Mouse (Mus musculus) layer of hippocampus, adult 2 months (tissue): ENCODE measurements at regions not wholly inside any gene's neighbourhood (a gene's known extent, or its start where the extent isn't known, plus 50 kb on each side); places are given as distances from the start of the nearest gene placed in this dataset.

ENCODE experiments used
- DNase-seq, 2 experiments: peaks; one replicate each; pipeline ENCODE4 v3.0.0; 2022; ENCODE audit warnings: low spot score in 2 of 2
- H3K27ac ChIP-seq: fragments of 200-600 bp; 2 replicates; pipeline ENCODE4 v1.8.1; 2022
- H3K4me3 ChIP-seq: fragments of 200-600 bp; 2 replicates; pipeline ENCODE4 v1.8.1; 2022; ENCODE audit warnings: mild to moderate bottlenecking
- CTCF ChIP-seq: fragments of 200-600 bp; conservative IDR thresholded peaks from 2 replicates; pipeline ENCODE4 v1.8.1; 2022; ENCODE audit warnings: antibody characterized with exemption, mild to moderate bottlenecking, moderate library complexity

DNA sequence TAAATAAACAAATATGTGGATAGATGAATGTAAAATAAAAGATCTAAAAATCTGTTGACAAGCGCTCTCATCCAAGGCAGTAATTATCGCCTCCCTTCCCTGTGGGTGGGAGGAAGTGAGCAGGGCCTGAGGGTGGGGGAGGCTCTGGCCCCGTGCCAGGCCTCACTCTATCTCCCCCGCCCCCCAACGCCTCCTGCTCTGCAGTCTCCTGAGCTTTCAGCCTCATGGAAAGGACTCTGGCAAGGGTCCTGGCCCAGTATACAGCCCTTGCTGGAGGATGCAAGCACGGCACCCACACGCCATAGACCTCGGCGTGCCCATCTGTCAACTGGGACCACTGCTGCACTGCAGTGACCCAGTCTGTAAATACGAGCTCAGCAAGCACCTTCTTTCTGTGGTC lies 222.9 kb downstream of the Mroh4 start:
- peak; percentile 40 to 47 for DNase-seq
- TF ChIP-seq CTCF = no peak
- Histone ChIP-seq H3K27ac (peak overlapping the region; percentile 33; the same call in 1 of the 2 replicates), H3K4me3 (no peak overlapping the region)

DNA sequence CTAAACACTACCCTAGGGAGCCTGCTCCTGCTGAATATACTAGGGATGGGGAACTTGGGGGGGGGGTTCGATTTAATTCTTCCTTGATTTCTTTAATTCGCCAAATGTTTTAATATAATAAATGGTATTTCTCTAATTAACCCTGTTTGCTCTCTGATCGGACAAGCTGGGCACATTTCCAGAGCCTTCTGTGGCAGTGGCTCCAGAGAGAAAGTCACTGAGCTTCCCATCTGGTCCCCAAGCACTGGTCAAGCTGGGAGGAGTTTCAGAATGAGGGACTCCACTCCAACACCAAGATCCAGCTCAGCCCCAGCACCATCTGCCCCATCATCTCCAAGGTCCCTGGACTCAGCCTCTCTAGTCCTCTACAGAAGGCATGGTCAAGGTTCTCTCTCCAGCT lies 223.9 kb downstream of the Mroh4 start:
- Histone ChIP-seq H3K27ac (no peak overlapping the region), H3K4me3 (no peak overlapping the region)
- TF ChIP-seq CTCF = no peak
- DNase-seq = no peak

DNA sequence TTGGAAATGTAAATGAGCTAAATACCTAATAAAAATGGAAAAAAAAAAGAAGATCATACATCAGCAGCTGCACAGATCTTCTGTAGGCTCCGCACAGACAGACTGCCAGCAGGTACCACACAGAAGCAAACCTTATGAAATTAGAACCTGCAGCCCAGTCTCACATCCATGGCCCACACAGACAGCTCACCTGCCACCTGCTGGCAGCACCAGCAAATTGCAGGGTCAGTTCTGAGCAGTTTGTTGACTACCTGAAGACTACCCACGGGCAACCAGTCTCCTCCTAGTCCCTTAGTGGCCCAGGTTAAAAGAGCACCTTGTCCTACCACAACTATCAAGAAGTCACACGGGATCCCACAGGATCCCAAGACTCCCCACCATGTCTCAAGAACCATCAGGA lies 225.1 kb downstream of the Mroh4 start:
- Histone ChIP-seq H3K4me3 (no peak overlapping the region), H3K27ac (no peak overlapping the region)
- peak; percentile 77 for TF ChIP-seq CTCF
- DNase-seq = peak in 1 of 2 experiments; percentile 36

DNA sequence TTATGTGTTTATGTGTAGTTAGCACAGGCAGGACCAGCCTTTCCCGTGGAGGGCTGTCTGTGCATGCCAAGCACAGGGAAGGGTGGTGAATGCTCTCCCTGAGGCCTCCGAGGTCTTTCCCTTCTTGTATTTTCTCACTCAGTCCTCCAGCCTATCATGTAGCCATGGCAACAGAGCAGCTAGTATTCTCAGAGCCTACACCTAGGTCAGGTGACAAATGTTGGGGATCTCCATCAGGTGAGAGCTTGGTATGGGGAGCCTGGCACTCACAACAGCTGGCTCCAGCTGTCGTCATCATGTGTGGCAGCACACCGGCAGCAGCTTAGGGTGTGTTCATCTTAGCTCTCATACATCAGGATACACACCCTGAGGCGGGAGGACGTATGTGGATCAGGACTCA lies 231.3 kb downstream of the Mroh4 start:
- Histone ChIP-seq H3K27ac (no peak overlapping the region), H3K4me3 (no peak overlapping the region)
- DNase-seq = no peak
- TF ChIP-seq CTCF = no peak

DNA sequence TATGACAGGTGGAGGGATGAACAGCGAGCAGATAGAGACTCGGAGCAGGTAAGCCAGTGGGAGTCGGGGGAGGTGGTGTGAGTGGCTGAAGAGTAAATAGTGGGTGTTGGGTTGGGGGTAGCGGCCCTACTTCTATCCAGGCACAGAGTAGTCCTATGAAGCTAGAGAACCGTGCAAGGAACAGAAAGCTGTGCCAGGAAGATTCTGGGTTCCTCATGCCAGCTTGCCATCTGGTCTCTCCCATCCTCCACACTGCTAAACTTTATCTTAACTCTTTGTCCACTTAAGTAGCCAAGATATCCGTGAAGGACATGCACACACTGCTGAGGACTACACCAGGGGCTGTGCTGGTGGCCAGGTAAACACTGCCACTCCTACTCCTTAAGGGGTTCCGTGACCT lies 234.9 kb downstream of the Mroh4 start:
- DNase-seq = no peak
- no peak for TF ChIP-seq CTCF
- no peak overlapping the region for H3K4me3 ChIP-seq

DNA sequence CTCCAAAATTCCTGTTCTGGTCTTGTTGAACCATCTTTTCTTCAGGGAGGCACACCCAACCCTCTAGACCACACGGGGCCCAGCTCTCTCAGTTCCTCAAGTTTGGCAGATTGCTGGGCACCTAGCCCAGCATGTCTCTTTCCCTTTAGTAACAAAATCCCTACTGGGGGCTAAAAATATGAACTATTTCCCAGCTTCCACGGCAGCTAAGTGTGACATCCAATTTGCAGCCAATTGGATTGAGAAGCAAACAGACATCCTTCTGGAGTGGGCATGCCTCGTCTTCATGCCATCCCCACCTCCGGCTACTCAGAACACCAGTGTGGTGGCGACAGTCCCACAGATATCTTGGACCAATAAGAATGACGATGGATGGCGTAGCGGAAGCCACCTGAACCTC lies 240.1 kb downstream of the Mroh4 start:
- H3K4me3 ChIP-seq = no peak overlapping the region
- H3K27ac ChIP-seq = no peak overlapping the region
- DNase-seq = peak; percentile 24 to 41
- TF ChIP-seq CTCF = no peak

More for the DNA sequence above, 234.9 kb downstream of the Mroh4 start:
- H3K27ac ChIP-seq = no peak overlapping the region

DNA sequence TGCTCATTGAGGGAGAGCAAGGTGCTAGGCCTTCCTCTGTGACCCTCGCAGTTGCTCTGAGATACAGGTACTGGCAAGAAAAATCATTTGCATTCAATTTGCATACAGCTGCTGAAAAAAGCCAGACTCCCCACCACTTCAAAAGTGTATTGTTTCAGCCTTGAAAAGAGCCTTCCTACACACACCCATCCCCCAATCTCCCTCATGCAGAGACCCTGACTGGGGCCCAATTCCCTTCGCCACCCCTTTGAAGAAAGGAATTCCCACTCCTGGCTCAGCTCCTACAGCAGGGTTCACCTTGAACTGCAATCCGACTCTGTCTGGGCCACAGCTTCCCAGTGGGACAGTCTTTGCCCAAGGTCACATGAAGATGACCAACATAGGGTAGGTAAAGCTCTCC lies 248.6 kb downstream of the Mroh4 start:
- no peak for TF ChIP-seq CTCF
- DNase-seq = no peak
- no peak overlapping the region for H3K4me3 ChIP-seq
- H3K27ac ChIP-seq = no peak overlapping the region

DNA sequence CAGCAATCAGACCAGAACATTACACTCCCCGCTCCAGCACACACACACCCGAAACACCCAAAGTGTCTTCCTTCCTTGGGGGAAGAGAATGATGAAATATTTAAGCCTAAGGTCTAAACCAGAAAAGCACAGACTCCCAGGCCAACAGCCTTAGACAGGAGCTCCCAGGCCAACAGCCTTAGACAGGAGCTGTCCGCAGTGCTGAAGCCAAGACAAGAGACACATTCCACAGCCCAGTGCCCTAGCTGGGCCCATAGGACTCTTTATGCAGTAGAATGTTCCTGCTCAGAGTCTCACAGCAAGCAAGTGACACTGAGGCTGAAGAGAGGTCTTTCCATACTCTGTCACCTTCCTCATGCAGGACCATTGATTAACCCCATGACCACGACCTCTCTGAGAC lies 253.6 kb downstream of the Mroh4 start:
- Histone ChIP-seq H3K4me3 (no peak overlapping the region), H3K27ac (no peak overlapping the region)
- no peak for TF ChIP-seq CTCF
- DNase-seq = no peak

DNA sequence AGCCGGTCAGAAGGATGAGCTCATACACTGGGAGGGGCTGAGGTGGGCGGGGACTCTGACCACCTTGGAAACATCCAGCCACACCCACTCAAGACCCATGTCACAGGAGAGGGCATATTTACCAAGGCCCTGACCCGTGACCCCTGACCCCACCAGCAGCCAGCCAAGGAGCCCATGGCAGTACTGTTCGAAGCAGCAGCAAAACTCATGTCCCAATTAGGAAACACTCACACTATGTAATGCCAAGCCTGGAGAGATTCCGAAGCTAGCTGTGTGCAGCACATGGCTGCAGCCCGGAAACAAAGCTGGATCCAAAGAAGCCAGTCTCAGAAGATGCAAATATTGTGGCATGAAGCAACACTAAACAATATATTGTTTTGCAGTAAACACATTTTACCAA lies 256.8 kb downstream of the Mroh4 start:
- DNase-seq = no peak
- Histone ChIP-seq H3K27ac (no peak overlapping the region), H3K4me3 (no peak overlapping the region)
- TF ChIP-seq CTCF = no peak

DNA sequence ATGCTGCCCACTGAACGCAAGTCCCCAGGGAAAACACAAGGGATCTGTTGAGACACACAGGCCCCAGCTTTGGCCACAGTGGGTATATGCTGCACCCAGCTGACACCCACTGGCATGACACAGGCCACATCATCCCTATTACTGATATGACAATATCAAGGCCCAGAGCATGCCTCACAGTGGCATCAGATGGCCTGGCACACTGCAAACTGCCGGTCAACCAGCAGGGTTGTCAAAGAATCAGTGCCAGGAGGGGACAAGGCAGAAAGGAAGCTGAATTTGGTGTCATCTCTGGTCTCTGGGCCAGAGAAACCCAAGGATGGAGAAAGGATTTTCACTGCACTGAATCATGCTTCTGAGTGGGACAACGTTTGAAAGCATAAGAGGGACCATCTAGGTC lies 266.7 kb downstream of the Mroh4 start:
- no peak for DNase-seq
- TF ChIP-seq CTCF = no peak; the same call in 1 of the 2 replicates
- H3K27ac ChIP-seq = no peak overlapping the region
- no peak overlapping the region for H3K4me3 ChIP-seq

DNA sequence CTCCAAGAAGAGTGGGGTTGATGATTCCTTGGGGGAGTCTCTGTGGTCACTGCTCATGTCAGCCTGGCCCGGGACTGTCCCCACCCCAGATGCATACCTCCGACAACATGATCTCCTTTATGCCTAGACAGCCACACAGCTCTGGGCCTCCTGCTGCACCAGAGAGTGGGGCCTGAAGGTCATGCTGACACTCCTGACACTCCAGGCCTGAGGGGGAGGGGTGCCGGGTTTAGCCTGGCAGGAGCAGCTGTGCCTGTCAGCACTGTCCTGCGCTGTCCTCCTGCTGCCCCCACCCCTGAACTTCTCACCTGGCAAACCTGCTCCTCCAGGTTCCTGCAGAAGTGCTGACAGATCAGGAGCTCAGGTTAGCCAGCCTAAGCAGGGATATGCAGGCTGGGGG lies 288.2 kb downstream of the Mroh4 start:
- no peak for DNase-seq
- Histone ChIP-seq H3K27ac (no peak overlapping the region), H3K4me3 (no peak overlapping the region)
- TF ChIP-seq CTCF = no peak

DNA sequence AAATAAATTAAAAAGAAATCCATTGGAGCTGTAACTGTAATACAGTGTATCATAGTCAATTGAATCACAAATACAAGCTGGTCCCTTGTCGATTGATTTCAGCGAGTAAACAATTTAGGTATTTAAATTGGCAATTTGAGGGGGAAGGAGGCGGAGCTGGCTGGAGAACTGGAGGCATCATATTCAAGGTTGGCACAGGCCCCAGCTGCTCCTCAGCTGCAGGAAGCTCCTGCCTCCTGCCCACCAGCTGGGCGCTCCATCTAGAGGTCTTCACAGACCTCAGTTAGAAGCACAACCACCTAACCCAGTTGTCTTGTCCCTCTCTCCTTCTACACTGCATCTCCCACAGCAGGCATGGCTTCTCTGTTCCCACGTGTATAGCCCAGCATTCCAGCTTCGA lies 292.6 kb downstream of the Mroh4 start:
- peak; percentile 7; the same call in 1 of the 2 replicates for TF ChIP-seq CTCF
- DNase-seq = peak in 1 of 2 experiments; percentile 37
- no peak overlapping the region for H3K27ac ChIP-seq

DNA sequence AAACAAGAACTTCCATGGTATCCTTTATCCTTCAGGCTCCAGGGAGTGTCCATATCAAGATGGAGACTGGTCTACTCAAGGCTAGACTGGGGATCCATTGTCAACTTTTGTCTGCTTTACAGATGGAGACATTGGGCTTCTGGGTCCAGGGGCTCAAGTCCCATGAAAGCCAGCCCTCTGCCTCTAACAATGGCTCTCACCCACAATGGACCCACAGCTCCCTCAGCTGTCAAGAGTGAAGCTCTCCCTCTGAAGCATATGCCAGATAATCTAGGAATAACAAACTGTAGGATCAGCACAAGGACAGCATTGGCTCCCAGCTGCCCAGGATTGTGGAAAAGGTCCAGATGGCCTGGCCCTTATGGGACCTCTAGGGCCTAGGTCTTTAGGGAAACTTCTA lies 302.3 kb downstream of the Mroh4 start:
- no peak overlapping the region for H3K4me3 ChIP-seq
- DNase-seq = no peak
- TF ChIP-seq CTCF = peak; percentile 34
- H3K27ac ChIP-seq = no peak overlapping the region

More for the DNA sequence above, 292.6 kb downstream of the Mroh4 start:
- H3K4me3 ChIP-seq = no peak overlapping the region

DNA sequence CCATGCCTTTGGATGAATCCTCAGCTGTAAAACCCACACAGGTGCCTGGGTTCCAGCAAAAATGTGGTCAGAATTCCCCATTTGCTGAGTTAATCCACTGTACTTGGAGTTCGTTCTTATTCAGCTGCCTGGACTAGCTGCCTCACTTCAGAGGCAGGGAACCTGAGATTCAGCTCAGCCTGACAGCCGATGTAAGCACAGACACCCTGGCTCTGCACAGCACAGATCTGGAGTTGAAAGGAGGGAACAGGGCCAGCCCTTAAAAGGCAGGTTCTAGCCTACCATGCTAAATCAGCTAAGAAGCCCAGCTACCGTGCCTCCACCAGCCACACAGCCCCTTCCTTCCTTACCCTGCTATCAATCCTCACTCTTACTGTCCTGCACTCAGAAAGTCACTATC lies 306.0 kb downstream of the Mroh4 start:
- TF ChIP-seq CTCF = no peak
- no peak for DNase-seq

DNA sequence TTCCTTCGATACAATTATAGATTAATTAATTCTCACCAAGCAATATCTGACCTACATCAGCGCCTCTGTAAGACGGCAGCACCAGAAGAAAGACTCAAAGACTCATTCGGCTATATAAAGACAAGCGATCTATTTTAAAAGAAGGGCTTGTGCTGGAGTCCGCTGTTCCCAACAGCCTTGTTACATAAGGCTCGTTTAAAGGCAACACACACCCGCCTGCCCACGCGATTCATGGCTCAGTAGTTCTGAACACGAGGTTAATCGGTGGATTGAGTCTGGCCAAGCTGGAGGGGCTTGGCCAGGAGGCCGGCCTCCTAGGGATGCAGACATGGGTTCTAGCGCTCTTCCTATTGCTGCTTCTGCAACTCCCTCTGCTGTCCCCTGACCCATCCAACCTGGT lies 306.9 kb downstream of the Mroh4 start:
- 0 out of 2 replicates have a peak, but pooled peaks have one; percentile 3 for TF ChIP-seq CTCF
- peak overlapping the region; percentile 91 for H3K27ac ChIP-seq
- peak; percentile 72 to 87 for DNase-seq
- no peak overlapping the region; the same call in 1 of the 2 replicates for H3K4me3 ChIP-seq

More for the DNA sequence above, 306.0 kb downstream of the Mroh4 start:
- Histone ChIP-seq H3K27ac (peak overlapping the region; percentile 91), H3K4me3 (no peak overlapping the region)
